Mouse (Mus musculus): ENCODE measurements around the gene Cad. TPM values are rescaled to one million over a fixed set of nuclear protein-coding genes. Genes with fewer than 3 reads are reported as not detected.

Gene Cad
- polyA plus RNA-seq, 1 experiment from 2014 or later = 4.2 TPM

- 26% methylated on average over 3 of the region's 3 CpGs for WGBS (ENCODE audit: insufficient replicate concordance)
- DNase-seq (no peak), ATAC-seq (no peak)
- Histone ChIP-seq H3K4me2 (ENCODE audit: low read depth, low read length) (no peak within 1 kb of the TSS), H3K27ac (ENCODE audit: low read depth) (no peak within 1 kb of the TSS), H3K36me3 (replicated peaks; ENCODE audit: insufficient read depth, low read length) (no peaks in the 10 kb centered on the region), H3K9me3 (ENCODE audit: low read length) (no peaks in the 10 kb centered on the region), H3K4me3 (ENCODE audit: low read depth, low read length) (no peak within 1 kb of the TSS), H3K27me3 (ENCODE audit: insufficient read depth, low read length) (0 out of 2 replicates have a peak, but pooled peaks cover 4% of the 10 kb centered on the region), H3K9ac (replicated peaks) (no peak within 1 kb of the TSS), H3K4me1 (ENCODE audit: insufficient read depth) (no peaks in the 10 kb centered on the region)
- TF ChIP-seq EP300 (IDR thresholded peaks at IDR 0.05; ENCODE audit: low read depth) (no peak), CTCF (IDR thresholded peaks at IDR 0.05; ENCODE audit: low read depth) (no peak)
These were observed 61.8 kb downstream of the Cad start, which contains the start of gene Trim54 for GRCm38 (mm10) chr5:31116354-31116753. TSS of gene Trim54 (plus strand) at chr5:31116712.

- TF ChIP-seq CTCF (IDR thresholded peaks at IDR 0.05; ENCODE audit: low read depth) (no peak), EP300 (IDR thresholded peaks at IDR 0.05; ENCODE audit: low read depth) (no peak)
- Histone ChIP-seq H3K4me1 (ENCODE audit: insufficient read depth) (no peaks in the 10 kb centered on the region), H3K4me3 (ENCODE audit: low read depth, low read length) (no peak overlapping the region), H3K9ac (replicated peaks) (no peak overlapping the region), H3K9me3 (ENCODE audit: low read length) (no peaks in the 10 kb centered on the region), H3K4me2 (ENCODE audit: low read depth, low read length) (no peak overlapping the region), H3K27ac (ENCODE audit: low read depth) (no peak overlapping the region), H3K36me3 (replicated peaks; ENCODE audit: insufficient read depth, low read length) (no peaks in the 10 kb centered on the region), H3K27me3 (ENCODE audit: insufficient read depth, low read length) (0 out of 2 replicates have a peak, but pooled peaks cover 4% of the 10 kb centered on the region)
- ATAC-seq = no peak
- 25% methylated on average over 10 of the region's 10 CpGs for WGBS (ENCODE audit: insufficient replicate concordance)
- DNase-seq = no peak
These were observed 62.3 kb downstream of the Cad start for GRCm38 (mm10) chr5:31116912-31117311.

- Histone ChIP-seq H3K27me3 (ENCODE audit: insufficient read depth, low read length) (0 out of 2 replicates have a peak, but pooled peaks cover 4% of the 10 kb centered on the region), H3K4me1 (ENCODE audit: insufficient read depth) (no peaks in the 10 kb centered on the region), H3K9ac (replicated peaks) (no peak overlapping the region), H3K9me3 (ENCODE audit: low read length) (no peaks in the 10 kb centered on the region), H3K36me3 (replicated peaks; ENCODE audit: insufficient read depth, low read length) (no peaks in the 10 kb centered on the region), H3K4me2 (ENCODE audit: low read depth, low read length) (no peak overlapping the region), H3K27ac (ENCODE audit: low read depth) (no peak overlapping the region), H3K4me3 (ENCODE audit: low read depth, low read length) (no peak overlapping the region)
- DNase-seq (no peak), ATAC-seq (no peak)
- TF ChIP-seq CTCF (IDR thresholded peaks at IDR 0.05; ENCODE audit: low read depth) (no peak), EP300 (IDR thresholded peaks at IDR 0.05; ENCODE audit: low read depth) (no peak)
- 48% methylated on average over 8 of the region's 8 CpGs for WGBS (ENCODE audit: insufficient replicate concordance)
These were observed 66.5 kb downstream of the Cad start for GRCm38 (mm10) chr5:31121111-31121510.

GRCm38 (mm10) chr5:31123481-31123880 lies 68.9 kb downstream of the Cad start:
- DNase-seq (no peak), ATAC-seq (no peak)
- 55% methylated on average over 2 of the region's 2 CpGs for WGBS (ENCODE audit: insufficient replicate concordance)
- H3K27ac ChIP-seq (ENCODE audit: low read depth) = no peak overlapping the region
- no peak overlapping the region for H3K4me2 ChIP-seq (ENCODE audit: low read depth, low read length)
- H3K9ac ChIP-seq (replicated peaks) = no peak overlapping the region
- H3K4me3 ChIP-seq (ENCODE audit: low read depth, low read length) = no peak overlapping the region
- H3K36me3 ChIP-seq (replicated peaks; ENCODE audit: insufficient read depth, low read length) = no peaks in the 10 kb centered on the region
- H3K9me3 ChIP-seq (ENCODE audit: low read length) = no peaks in the 10 kb centered on the region
- no peaks in the 10 kb centered on the region for H3K4me1 ChIP-seq (ENCODE audit: insufficient read depth)
- no peaks in the 10 kb centered on the region for H3K27me3 ChIP-seq (ENCODE audit: insufficient read depth, low read length)
- no peak for TF ChIP-seq CTCF (IDR thresholded peaks at IDR 0.05; ENCODE audit: low read depth)
- TF ChIP-seq EP300 (IDR thresholded peaks at IDR 0.05; ENCODE audit: low read depth) = no peak

- WGBS (ENCODE audit: insufficient replicate concordance) = 27% methylated on average over 5 of the region's 5 CpGs
- TF ChIP-seq CTCF (IDR thresholded peaks at IDR 0.05; ENCODE audit: low read depth) (no peak), EP300 (IDR thresholded peaks at IDR 0.05; ENCODE audit: low read depth) (no peak)
- Histone ChIP-seq H3K27me3 (ENCODE audit: insufficient read depth, low read length) (no peaks in the 10 kb centered on the region), H3K36me3 (replicated peaks; ENCODE audit: insufficient read depth, low read length) (no peaks in the 10 kb centered on the region), H3K9me3 (ENCODE audit: low read length) (no peaks in the 10 kb centered on the region), H3K27ac (ENCODE audit: low read depth) (no peak overlapping the region), H3K9ac (replicated peaks) (no peak overlapping the region), H3K4me2 (ENCODE audit: low read depth, low read length) (no peak overlapping the region), H3K4me1 (ENCODE audit: insufficient read depth) (no peaks in the 10 kb centered on the region), H3K4me3 (ENCODE audit: low read depth, low read length) (no peak overlapping the region)
- ATAC-seq (no peak), DNase-seq (no peak)
These were observed 71.5 kb downstream of the Cad start for GRCm38 (mm10) chr5:31126050-31126449.

Other genes with a start within 250 kb of the Cad start
- gene Mapre3, start 240.1 kb upstream of the Cad start, polyA plus RNA-seq (2015; fragmentation: Nextera tagmentation; extraction: Ambion mirVana) = 7.4 and 8.0 TPM in 2 replicates
- 32.1 and 33.0 TPM in 2 replicates for gene Tmem214, start 186.8 kb upstream of the Cad start, polyA plus RNA-seq (2015; fragmentation: Nextera tagmentation; extraction: Ambion mirVana)
- gene Agbl5, start 166.1 kb upstream of the Cad start, polyA plus RNA-seq (2015; fragmentation: Nextera tagmentation; extraction: Ambion mirVana) = 3.1 and 3.2 TPM in 2 replicates
- gene Ost4, start 147.0 kb upstream of the Cad start, polyA plus RNA-seq (2015; fragmentation: Nextera tagmentation; extraction: Ambion mirVana) = 263 and 277 TPM in 2 replicates
- 25.3 and 30.9 TPM in 2 replicates for gene Emilin1, start 141.4 kb upstream of the Cad start, polyA plus RNA-seq (2015; fragmentation: Nextera tagmentation; extraction: Ambion mirVana)
- 56.9 and 57.7 TPM in 2 replicates for gene Khk, start 133.3 kb upstream of the Cad start, polyA plus RNA-seq (2015; fragmentation: Nextera tagmentation; extraction: Ambion mirVana)
- 18.7 and 22.8 TPM in 2 replicates for gene Cgref1, start 109.2 kb upstream of the Cad start, polyA plus RNA-seq (2015; fragmentation: Nextera tagmentation; extraction: Ambion mirVana)
- 79.2 and 80.6 TPM in 2 replicates for gene Preb, start 94.4 kb upstream of the Cad start, polyA plus RNA-seq (2015; fragmentation: Nextera tagmentation; extraction: Ambion mirVana)
- gene Tcf23, start 86.1 kb upstream of the Cad start, polyA plus RNA-seq (2015; fragmentation: Nextera tagmentation; extraction: Ambion mirVana) = 0.05 TPM in 1 of 2 replicates, not detected in the other
- 162 and 169 TPM in 2 replicates for gene Atraid, start 6.5 kb upstream of the Cad start, polyA plus RNA-seq (2015; fragmentation: Nextera tagmentation; extraction: Ambion mirVana)
- 3.1 and 3.7 TPM in 2 replicates for gene Slc5a6, start 5.9 kb upstream of the Cad start, polyA plus RNA-seq (2015; fragmentation: Nextera tagmentation; extraction: Ambion mirVana)
- gene Dnajc5g, start 51.5 kb downstream of the Cad start, polyA plus RNA-seq (2015; fragmentation: Nextera tagmentation; extraction: Ambion mirVana) = not detected in 2 replicates
- 0.24 and 0.72 TPM in 2 replicates for gene Slc30a3, start 53.5 kb downstream of the Cad start, polyA plus RNA-seq (2015; fragmentation: Nextera tagmentation; extraction: Ambion mirVana)
- 0.12 and 0.86 TPM in 2 replicates for gene Trim54, start 61.9 kb downstream of the Cad start, polyA plus RNA-seq (2015; fragmentation: Nextera tagmentation; extraction: Ambion mirVana)
- not detected in 2 replicates for gene Ucn, start 84.0 kb downstream of the Cad start, polyA plus RNA-seq (2015; fragmentation: Nextera tagmentation; extraction: Ambion mirVana)
- 16.5 and 17.6 TPM in 2 replicates for gene Mpv17, start 99.5 kb downstream of the Cad start, polyA plus RNA-seq (2015; fragmentation: Nextera tagmentation; extraction: Ambion mirVana)
- gene Gm29609, start 125.1 kb downstream of the Cad start, polyA plus RNA-seq (2015; fragmentation: Nextera tagmentation; extraction: Ambion mirVana) = 0.21 and 0.59 TPM in 2 replicates
- gene Gtf3c2, start 125.4 kb downstream of the Cad start, polyA plus RNA-seq (2015; fragmentation: Nextera tagmentation; extraction: Ambion mirVana) = 15.0 and 16.8 TPM in 2 replicates
- 29.4 and 29.9 TPM in 2 replicates for gene Snx17, start 138.4 kb downstream of the Cad start, polyA plus RNA-seq (2015; fragmentation: Nextera tagmentation; extraction: Ambion mirVana)
- gene Eif2b4, start 138.7 kb downstream of the Cad start, polyA plus RNA-seq (2015; fragmentation: Nextera tagmentation; extraction: Ambion mirVana) = 35.5 and 36.8 TPM in 2 replicates
- 2.9 TPM in 2 replicates for gene Zfp513, start 147.5 kb downstream of the Cad start, polyA plus RNA-seq (2015; fragmentation: Nextera tagmentation; extraction: Ambion mirVana)
- gene Ppm1g, start 165.9 kb downstream of the Cad start, polyA plus RNA-seq (2015; fragmentation: Nextera tagmentation; extraction: Ambion mirVana) = 49.4 and 56.9 TPM in 2 replicates
- gene Nrbp1, start 186.1 kb downstream of the Cad start, polyA plus RNA-seq (2015; fragmentation: Nextera tagmentation; extraction: Ambion mirVana) = 42.9 and 43.0 TPM in 2 replicates
- 0.28 TPM in 1 of 2 replicates, not detected in the other for gene Gm9970, start 186.5 kb downstream of the Cad start, polyA plus RNA-seq (2015; fragmentation: Nextera tagmentation; extraction: Ambion mirVana)
- gene Krtcap3, start 196.9 kb downstream of the Cad start, polyA plus RNA-seq (2015; fragmentation: Nextera tagmentation; extraction: Ambion mirVana) = 6.5 and 7.5 TPM in 2 replicates
- gene Ift172, start 236.3 kb downstream of the Cad start, polyA plus RNA-seq (2015; fragmentation: Nextera tagmentation; extraction: Ambion mirVana) = 2.3 and 2.7 TPM in 2 replicates
- gene Fndc4, start 241.3 kb downstream of the Cad start, polyA plus RNA-seq (2015; fragmentation: Nextera tagmentation; extraction: Ambion mirVana) = 4.4 and 5.4 TPM in 2 replicates
- 53.7 and 63.1 TPM in 2 replicates for gene Gckr, start 242.7 kb downstream of the Cad start, polyA plus RNA-seq (2015; fragmentation: Nextera tagmentation; extraction: Ambion mirVana)

Measured in liver, postnatal 0 days (tissue).